Mouse (Mus musculus): ENCODE data around the gene Prkag3. TPM values are rescaled to one million over a fixed set of nuclear protein-coding genes. Genes with fewer than 3 reads are reported as not detected.

Gene Prkag3
- total RNA-seq, 4 experiments from 2014 or later: 0.13 to 0.64 (median 0.48) TPM

DNA sequence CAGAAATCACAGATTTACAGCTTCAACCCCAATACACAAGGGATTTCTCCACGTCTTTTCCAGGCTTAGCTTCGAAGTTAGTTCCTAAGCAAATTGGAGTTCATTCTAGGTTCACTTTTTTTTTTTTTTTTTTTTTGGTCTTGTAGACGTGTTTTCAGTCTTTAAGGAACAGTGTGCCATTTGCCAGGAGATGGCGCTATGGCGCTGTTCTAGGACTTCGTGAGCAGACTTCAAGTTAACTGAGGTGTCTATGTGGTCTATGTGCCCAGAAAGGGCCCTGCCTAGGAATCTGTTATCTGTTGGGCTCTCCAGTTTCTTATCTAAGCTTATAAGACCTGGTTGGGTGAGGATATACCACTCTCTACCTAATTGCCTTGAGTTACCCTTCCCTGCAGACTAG, 14.1 kb upstream of the Prkag3 start:
- no peak for DNase-seq (ENCODE audit: low spot score in 2 of 2)

DNA sequence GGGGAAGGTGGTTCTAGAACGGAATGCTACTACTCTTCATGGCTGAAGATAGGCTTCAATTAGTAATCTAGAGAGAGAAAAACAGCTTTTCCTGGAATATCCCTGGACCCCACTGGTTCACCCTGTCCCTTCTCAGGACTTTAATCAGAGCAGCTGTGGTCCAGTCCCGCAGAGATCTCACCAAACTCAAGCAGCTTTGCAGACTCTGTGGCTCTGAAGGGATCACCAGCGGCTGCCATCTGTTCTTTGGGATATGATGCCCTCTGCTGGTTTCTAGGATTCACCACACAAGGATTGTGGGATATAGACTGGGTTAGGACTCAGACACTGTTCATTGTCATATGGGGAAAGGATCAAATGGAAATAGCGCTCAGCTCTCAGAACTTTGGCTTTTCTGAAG, 10.8 kb upstream of the Prkag3 start:
- DNase-seq (ENCODE audit: low spot score in 2 of 2): no peak

DNA sequence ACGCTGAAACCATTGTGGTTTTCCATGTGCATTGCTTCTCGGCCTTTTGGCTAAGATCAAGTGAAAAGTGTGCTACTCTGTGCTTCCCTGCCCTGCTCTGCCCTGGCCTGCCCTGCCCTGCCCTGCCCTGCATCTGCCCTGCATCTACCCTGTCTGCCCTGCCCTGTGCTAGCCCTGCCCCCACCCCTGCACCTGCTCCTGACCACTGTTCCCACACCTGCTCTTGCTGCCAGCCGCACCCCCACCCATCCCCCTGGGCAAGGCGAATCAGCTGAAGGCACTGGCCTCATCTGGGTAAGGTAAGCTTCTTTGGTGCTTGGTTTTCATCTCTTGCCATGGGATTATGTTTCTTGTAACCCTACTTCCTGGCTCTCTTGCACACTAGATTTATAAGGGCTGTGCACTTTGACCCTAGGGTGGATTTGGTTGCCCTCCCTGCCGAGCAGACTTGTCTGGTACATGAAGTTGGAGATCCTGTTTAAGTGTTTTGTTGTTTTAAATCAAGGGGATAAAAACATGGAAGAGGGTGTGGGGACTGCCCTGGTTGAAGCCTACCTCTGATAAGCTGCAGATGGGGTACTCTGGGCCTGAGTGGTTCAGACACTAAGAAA, 5.3 kb upstream of the Prkag3 start:
- DNase-seq (ENCODE audit: low spot score in 2 of 2): no peak

DNA sequence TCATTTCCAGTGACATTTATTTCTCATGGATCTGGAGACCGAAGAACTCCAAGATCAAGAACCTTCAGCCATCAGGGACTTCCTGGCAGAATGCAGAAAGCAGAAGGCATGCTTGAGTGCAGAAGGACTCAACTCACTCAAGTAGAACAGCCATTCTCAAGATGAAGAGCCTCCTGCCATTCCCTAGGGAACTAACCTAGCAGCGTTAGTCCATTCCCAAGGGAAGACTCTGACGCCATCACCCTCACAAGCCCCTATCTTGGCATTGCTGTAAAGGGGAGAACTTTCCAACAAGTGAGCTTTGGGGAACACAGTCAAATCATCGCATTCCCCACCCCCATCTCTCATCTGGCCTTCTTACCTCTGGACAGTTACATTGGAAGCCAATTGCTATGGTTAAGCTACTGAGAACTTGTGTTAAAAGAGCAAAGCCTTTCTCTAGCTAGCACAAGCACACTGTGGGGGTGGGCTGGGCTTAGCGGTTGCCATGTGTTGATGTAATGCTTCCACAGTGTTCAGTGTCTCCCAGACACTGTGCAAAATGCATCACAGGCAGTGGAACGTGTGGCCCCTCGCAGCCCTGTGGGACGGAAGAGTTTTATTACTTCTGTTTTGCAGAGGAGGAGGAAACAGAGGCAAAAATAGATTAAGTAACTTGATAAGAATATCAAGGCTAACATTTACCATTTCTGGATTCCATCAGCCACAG, 4.4 kb upstream of the Prkag3 start:
- DNase-seq (ENCODE audit: low spot score in 2 of 2): no peak

DNA sequence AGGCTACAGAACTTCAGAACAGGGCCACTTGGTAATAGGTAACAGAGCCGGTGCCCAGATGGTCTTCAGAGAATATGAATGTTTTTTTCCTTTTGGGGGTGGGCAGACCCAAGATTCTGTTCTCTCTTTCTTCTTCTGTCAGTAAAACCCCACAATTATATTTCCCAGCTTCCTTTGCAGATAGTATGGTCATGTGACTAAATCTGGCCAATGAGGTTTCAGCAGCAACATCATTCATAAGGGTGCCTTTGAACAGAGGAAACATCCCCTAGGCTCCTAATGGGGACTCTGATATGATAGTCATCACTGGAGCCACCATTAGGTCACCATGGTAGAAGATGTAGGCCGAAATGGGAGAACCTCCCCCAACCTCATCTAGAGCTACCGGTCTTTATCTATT, 3.8 kb upstream of the Prkag3 start:
- no peak for DNase-seq (ENCODE audit: low spot score in 2 of 2)

DNA sequence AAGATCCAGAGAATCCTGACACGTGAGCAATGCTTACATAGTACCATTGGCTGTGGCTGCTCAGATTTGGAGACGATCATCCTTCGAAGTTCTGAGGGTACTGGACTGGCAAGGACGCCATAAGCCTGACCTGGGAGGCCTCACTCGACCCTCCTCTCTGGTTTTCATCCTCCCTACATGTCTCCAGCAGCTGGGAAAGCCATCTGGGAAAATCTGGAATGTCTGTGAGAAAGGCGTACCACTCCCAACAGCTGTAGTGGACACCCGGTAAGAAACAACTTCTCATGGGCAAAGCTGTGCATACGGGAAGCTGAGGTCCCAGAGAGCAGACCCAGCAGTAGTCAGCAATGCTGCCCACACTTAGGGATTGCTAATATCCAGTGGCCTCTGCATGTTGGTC, 3.1 kb upstream of the Prkag3 start:
- DNase-seq (ENCODE audit: low spot score in 2 of 2): no peak

DNA sequence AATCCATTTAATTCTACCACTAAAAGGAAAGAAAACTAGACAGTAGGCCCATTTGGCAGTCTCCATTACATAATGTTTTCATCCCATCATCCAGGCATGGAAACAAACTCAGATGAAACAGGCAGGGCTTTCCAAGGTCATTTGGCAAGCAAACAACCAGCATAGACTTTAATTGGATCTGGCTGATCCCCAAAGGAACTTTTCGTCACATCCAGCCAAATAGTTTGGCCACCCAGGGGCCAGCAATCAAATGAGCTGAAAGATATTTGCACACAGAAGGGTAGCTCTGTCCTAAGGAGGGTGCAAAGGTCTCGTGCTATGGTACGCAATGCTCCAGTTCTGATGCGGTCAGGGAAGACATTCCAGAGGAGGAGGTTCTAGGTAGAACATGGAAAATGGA, 1.7 kb upstream of the Prkag3 start:
- no peak for DNase-seq (ENCODE audit: low spot score in 2 of 2)

DNA sequence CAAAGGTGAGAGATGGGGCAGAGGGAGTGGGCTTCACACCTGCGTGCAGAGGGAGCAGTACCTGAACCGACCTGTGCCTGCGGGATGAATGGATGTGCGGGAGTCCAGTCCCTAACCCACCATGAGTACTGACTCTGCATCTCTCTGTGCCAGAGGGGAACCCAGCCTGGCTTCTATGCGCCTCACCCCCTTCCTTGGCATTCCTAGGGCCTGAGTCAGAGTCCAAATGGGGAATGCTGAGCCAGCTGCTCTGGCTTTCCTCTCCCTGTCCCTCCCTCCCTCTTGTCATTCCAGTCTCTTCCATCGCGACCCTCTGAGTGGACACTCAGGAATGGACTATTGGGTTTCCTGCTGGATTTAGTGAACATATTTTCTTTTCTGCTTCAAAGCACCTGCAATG, 280 bp upstream of the Prkag3 start:
- DNase-seq (ENCODE audit: low spot score in 2 of 2): no peak

DNA sequence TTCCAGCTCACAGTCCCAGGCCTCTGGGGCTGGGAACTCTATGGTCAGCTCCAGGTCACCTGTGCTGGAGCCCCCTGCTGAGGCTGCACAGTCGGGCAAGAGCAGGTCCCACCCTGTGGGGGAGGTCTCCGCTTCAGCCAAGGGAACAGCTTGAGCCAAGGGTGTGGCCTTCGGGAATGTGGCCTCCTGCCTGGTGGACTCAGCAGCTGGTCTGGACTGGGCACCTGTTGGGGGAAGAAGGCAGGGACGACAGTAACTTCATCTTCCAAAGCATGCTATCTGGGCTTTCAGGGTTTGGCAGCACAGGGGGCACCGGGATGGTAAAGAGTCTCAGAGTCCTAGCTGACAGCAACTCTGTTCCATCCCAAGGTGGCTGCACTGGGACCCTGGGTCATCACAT, 1.7 kb downstream of the Prkag3 start:
- DNase-seq (ENCODE audit: low spot score in 2 of 2): no peak

DNA sequence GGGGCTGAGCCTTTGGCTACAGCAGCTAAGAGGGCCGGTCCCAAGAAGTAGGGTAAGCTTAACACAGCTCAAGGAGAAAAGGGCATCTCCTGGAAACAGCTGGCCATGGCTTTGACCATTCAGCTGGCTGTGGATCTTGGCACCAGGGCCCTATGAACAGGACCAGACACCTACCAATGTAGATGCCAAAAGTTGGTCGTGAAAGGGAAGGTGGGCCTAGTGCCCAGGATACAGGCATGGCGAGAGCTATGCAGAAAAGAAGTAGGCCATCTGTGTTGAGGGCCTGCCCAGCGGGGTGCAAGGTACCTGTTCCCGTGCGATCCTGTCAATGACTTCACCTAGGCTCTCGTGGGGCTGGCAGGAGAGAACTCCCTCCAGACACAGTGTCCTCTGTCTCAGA, 8.2 kb downstream of the Prkag3 start:
- no peak for DNase-seq (ENCODE audit: low spot score in 2 of 2)

DNA sequence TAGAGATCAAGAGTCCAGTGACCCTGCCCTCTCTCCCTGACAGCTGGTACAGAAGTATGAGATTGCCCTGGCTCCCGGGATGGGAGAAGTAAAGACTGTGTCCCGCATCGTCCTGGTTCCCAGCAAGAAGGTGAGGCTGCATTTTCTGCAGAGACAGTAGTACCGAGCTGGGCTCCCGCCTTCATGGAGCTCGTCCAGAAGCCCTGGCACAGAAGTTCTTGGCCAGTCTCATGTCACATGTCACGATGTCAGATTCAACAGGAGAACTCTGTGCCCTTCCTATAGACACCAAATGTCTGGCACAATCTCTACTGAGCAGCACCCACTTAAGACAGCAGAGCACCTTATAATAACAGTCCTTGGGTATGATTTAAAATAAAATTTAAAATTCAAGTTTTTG, 11.5 kb downstream of the Prkag3 start:
- no peak for DNase-seq (ENCODE audit: low spot score in 2 of 2)

DNA sequence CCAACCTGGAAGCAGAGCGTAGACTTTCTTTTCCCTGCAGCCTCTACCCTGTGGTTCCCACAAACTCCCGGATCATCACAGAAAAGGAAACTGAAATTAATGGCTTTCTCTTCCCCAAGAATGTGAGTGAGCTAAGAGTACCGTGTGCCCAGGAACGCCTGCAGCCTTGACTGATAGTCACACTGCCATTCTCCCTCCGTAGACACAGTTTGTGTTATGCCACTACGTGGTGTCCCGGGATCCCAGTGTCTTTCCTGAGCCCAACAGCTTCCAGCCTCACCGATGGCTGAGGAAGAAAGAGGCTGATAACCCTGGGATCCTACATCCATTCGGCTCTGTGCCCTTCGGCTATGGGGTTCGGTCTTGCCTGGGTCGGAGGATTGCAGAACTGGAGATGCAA, 12.0 kb downstream of the Prkag3 start:
- DNase-seq (ENCODE audit: low spot score in 2 of 2): no peak

DNA sequence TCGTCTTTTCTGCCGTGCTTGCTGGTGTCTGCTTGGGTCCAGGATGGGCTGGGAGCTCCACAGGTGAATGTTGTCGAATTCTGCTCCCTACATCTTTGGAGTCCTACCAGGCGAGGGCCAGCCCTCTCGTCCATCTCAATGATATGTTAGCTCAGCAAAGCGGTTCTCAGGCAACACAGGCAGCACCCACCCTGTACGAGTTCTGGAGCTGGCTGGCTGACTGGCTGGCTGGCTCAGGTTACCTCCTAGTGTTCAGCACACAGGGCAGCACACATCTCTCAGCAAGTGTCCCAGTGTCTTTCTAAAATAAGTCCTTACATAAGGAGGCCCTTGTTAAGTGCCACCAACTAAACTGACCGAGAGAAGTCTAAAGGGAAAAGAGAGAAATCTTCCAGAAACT, 20.6 kb downstream of the Prkag3 start:
- DNase-seq (ENCODE audit: low spot score in 2 of 2): no peak

DNA sequence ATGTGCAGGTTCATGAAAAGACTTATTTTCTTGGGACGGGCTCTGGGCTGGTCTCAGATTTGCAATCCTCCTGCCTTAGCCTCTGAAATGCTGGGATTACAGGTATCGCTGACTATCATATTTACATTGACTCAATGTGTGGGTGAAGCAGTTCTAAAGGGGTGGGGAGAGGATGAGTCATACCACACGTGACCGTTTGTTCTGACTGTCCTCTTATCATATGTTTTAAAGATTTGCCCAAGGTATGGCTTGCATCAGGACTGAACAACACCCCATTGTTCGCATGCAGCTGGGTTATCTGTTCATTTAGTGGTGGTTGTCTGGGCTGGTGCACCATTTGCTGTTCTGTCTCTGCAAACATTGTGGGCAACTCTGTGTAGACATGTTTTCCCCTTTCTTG, 22.3 kb downstream of the Prkag3 start:
- no peak for DNase-seq (ENCODE audit: low spot score in 2 of 2)

DNA sequence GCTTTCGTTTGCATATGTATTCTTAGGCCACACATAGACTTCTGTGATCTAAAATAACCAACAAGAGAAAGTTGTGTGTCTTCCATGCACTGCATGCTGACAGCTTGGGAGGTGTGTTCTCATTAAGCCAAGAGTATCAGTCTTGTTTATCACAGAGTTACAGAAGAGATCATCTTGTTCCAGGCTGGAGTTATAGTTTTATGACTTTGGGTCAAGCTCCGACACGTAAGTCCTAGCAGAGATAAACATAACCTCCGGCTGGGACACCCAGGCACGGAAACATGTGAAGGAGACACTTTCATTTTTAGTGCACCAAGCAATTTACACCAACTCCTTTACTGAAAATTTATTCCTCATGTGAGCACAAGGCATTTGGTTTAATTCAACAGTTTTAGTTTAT, 22.9 kb downstream of the Prkag3 start:
- no peak for DNase-seq (ENCODE audit: low spot score in 2 of 2)

DNA sequence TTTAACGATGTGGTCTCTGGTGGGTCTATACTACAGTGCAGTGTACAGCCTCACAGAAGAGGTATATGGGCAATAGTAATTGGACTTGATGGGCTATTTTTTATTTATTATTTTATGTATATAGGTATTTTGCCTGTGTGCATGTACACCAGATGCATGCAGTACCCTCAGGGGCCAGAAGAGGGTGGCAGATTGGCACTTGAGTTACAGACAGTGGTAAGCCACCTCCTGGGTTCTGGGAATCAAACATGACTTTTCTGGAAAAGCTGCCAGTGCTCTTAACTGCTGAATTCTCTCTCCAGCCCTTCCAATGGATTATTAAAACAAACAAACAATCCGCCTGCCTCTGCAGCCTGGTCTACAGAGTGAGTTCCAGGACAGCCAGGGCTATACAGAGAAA, 25.3 kb downstream of the Prkag3 start:
- no peak for DNase-seq (ENCODE audit: low spot score in 2 of 2)

DNA sequence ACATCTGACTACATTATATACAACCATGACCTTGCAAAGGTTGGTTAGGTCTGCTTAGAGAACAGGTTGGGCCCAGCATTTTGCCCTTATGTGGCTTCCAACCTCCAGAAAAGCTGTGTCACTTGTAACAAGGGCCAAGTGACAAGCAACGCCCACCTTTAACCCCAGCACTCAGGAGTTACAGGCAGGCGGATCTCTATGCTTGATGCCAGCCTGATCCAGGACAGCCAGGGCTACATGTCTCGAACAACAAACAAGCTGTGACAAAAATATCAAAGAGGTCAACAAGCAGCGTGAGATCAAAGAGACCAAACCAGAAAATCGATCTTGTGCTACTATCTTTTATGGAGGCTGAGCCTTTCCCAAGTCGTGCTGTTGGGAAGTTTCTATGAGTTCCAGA, 27.4 kb downstream of the Prkag3 start:
- DNase-seq (ENCODE audit: low spot score in 2 of 2): no peak

DNA sequence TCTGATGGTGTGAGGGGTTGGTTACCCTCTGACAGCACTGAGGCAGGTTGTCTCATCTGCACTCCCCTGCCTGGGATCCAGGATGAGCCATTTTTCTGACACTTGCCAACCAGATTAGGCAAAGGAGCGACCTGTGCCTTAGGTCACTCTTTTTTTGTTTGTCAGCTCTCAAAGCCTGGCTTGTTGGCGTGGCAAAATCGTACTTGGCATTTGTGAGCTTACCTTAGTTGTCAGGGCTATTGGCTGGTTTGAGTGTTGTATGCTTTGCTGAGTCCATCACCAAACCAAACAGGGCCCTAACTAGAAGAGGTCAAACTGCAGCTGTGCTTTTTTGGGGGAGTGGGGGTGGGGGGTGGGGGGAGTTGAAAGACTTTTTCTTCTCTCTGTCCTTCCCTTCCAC, 29.7 kb downstream of the Prkag3 start:
- DNase-seq (ENCODE audit: low spot score in 2 of 2): no peak

DNA sequence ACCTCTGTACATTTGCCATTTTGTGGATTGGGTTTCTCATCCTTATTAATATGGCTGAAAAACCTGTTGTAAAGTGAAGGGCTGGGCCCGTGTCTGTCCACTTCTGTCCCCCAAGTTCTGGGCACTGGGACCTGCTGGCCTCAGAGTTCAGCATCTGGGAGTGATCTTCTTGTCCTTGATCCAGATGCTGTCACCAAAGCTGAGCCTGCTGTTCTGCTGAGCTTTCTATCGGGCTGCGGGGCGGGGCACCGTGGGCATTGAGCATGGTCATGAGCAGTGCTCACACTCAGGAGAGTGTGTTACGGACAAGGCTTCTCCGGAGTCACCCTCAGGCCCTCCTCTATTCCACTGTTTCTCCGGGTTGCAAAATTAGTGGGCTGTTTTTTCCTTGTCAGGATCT, 30.9 kb downstream of the Prkag3 start:
- no peak for DNase-seq (ENCODE audit: low spot score in 2 of 2)

DNA sequence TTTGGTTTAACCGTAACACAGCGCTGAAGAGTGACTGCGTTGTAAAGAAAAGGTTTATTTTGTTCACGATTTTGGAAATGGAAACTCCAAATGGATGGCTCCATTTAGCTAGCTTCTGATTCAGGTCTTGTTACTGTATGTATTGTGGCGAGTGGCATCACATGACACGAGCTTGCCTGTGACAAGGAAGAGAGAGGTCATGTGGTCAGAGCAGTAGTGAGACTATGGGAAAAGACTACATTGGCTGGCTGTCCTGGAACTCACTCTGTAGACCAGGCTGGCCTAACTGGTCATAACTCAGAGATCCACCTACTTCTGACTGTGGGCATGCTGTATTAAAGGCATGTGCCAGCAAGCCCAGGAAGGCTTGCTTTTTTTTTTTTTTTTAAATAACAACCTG, 33.1 kb downstream of the Prkag3 start:
- DNase-seq (ENCODE audit: low spot score in 2 of 2): no peak

DNA sequence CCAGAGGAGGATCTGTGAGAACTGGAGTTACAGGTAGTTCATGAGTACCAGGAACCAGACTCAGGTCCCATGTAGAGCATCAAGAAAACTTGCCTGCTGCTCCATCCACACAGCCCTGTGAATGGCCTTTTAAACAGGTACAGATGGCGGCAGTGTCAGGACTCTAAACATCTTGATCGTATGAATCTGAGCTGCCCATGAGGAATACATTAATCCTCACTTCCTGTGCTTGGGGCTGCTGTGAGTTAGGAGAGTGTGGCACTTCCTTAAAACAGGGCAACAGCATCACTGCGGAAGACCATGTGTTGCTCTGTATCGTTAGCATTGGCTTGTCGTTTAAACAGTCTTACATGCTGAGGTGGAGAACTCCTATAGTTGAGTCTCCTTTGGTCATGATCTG, 33.6 kb downstream of the Prkag3 start:
- DNase-seq (ENCODE audit: low spot score in 2 of 2): no peak

DNA sequence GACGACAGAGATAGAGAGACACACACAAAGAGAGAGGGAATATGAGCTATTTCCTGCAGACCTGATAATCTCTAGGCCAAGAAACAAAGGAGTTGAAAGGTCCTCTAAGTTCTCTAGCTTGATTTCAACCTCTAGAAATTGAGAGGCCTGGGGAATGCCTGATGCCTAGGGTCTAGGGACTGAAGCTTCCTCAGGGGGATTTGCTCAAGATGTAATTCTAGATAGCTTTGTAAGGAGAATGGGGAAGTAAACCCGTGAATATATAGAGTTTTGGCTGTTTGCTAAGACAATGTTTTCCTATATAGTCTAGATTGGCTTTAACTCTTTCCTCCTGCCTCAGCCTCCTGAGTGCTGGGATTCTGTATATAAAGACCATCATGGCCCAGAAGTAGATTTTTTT, 34.1 kb downstream of the Prkag3 start:
- DNase-seq (ENCODE audit: low spot score in 2 of 2): no peak

DNA sequence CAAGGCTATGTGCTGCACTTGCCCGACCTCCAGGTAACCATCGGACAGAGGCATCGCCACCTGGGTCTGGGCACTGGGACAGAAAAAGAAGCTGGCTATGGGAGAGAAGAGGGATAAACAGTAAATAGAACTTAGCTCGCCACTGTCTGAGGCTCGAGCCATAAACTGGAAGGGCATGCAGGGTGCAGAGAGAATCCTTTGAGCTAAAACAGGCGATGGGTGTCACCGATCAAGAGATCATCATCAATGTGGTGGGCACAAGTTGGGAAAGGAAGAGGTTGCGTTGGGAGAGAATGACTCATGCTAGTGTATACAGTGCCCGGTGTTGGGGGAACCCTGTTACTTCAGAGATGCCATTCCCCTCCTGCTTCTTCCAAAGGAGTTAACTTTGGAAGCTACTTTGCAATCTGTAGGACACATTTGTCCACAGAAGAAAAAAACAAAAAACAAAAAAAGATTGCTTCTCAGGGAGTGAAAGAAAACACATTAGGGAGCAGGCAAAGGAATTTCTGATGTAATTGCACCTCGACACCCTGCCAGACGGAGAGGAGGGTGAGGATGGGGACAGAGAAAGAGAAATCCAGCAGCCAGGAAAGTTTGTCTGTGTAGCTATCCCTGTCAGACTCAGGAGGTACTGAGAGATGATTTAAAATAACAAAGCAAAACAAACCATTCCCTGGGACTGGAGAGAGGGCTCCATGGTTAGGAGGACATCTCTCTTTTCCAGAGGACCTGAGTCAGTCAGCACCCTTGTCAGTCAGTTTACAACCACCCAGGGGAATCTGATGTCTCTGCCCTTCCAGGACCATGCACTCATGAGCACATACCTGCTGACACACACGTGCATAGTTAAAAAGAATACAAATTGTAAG, 34.9 kb downstream of the Prkag3 start:
- no peak for DNase-seq (ENCODE audit: low spot score in 2 of 2)
